Mouse (Mus musculus): ENCODE results near the gene Mars2. TPM values are rescaled to one million over a fixed set of nuclear protein-coding genes. Genes with fewer than 3 reads are reported as not detected.
A peak's percentile ranks its signal among the peaks of the same experiment; 100 is the strongest.

Gene Mars2
- polyA plus RNA-seq, 1 experiment from 2014 or later, result 2.8 TPM

- H3K4me1 ChIP-seq (ENCODE audit: control insufficient read depth, insufficient read depth, low read length), result peaks cover 2% of the 10 kb centered on the region; the same call in 1 of the 2 replicates
- H3K27me3 ChIP-seq (ENCODE audit: control insufficient read depth, insufficient read depth, low read length), result no peaks in the 10 kb centered on the region
- DNase-seq (ENCODE audit: low spot score, missing footprints), result peak; percentile 64
- H3K9ac ChIP-seq (ENCODE audit: low read length), result no peak overlapping the region
- no peaks in the 10 kb centered on the region for H3K36me3 ChIP-seq (ENCODE audit: control insufficient read depth, insufficient read depth, low read length)
- ATAC-seq (ENCODE audit: low FRiP score), result no peak
- H3K4me2 ChIP-seq, result no peak overlapping the region
- H3K9me3 ChIP-seq (ENCODE audit: control insufficient read depth, low read length), result no peaks in the 10 kb centered on the region
- no peak overlapping the region for H3K4me3 ChIP-seq (ENCODE audit: low read depth, low read length)
- WGBS, result 87% methylated on average over 8 of the region's 8 CpGs
- no peak overlapping the region for H3K27ac ChIP-seq (ENCODE audit: low read depth, low read length)
These were observed 8.6 kb upstream of the Mars2 start for GRCm38 (mm10) chr1:55228256-55228884.

- Histone ChIP-seq H3K27me3 (ENCODE audit: control insufficient read depth, insufficient read depth, low read length) (no peaks in the 10 kb centered on the region), H3K36me3 (ENCODE audit: control insufficient read depth, insufficient read depth, low read length) (no peaks in the 10 kb centered on the region), H3K27ac (ENCODE audit: low read depth, low read length) (no peak overlapping the region), H3K9me3 (ENCODE audit: control insufficient read depth, low read length) (no peaks in the 10 kb centered on the region), H3K4me3 (ENCODE audit: low read depth, low read length) (no peak overlapping the region), H3K9ac (ENCODE audit: low read length) (no peak overlapping the region), H3K4me2 (no peak overlapping the region), H3K4me1 (ENCODE audit: control insufficient read depth, insufficient read depth, low read length) (peaks cover 13% of the 10 kb centered on the region)
- WGBS, result 50% methylated on average over 16 of the region's 16 CpGs
- DNase-seq (ENCODE audit: low spot score, missing footprints), result no peak
- ATAC-seq (ENCODE audit: low FRiP score), result no peak
These were observed 2.0 kb upstream of the Mars2 start for GRCm38 (mm10) chr1:55234910-55235520.

- Histone ChIP-seq H3K27me3 (ENCODE audit: control insufficient read depth, insufficient read depth, low read length) (no peaks in the 10 kb centered on the region), H3K9me3 (ENCODE audit: control insufficient read depth, low read length) (no peaks in the 10 kb centered on the region), H3K36me3 (ENCODE audit: control insufficient read depth, insufficient read depth, low read length) (no peaks in the 10 kb centered on the region), H3K9ac (ENCODE audit: low read length) (peak overlapping the region; percentile 48; the same call in 1 of the 2 replicates), H3K27ac (ENCODE audit: low read depth, low read length) (no peak overlapping the region), H3K4me2 (peak overlapping the region; percentile 81), H3K4me3 (ENCODE audit: low read depth, low read length) (peak overlapping the region; percentile 66), H3K4me1 (ENCODE audit: control insufficient read depth, insufficient read depth, low read length) (peaks cover 13% of the 10 kb centered on the region)
- DNase-seq (ENCODE audit: low spot score, missing footprints) (no peak), ATAC-seq (ENCODE audit: low FRiP score) (no peak)
- WGBS, result 42% methylated on average over 5 of the region's 5 CpGs
These were observed 490 bp upstream of the Mars2 start for GRCm38 (mm10) chr1:55236487-55236886.

DNA sequence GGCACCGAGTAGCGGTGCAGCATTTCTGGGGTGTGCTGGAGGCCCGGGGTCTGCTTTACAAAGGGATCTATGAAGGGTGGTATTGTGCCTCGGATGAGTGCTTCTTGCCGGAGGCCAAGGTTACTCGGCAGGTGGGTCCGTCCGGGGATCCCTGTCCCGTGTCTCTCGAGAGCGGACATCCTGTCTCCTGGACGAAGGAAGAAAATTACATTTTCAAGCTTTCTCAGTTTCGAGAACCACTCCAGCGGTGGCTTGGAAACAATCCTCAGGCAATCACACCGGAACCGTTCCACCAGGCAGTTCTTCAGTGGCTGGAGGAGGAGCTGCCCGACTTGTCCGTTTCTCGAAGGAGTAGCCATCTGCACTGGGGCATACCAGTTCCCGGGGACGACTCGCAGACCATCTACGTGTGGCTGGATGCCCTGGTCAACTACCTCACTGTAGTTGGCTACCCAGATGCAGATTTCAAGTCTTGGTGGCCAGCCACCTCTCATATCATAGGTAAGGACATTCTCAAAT lies 725 bp downstream of the Mars2 start:
- H3K9ac ChIP-seq (ENCODE audit: low read length), result peak overlapping the region; percentile 70
- peaks cover 13% of the 10 kb centered on the region for H3K4me1 ChIP-seq (ENCODE audit: control insufficient read depth, insufficient read depth, low read length)
- H3K27ac ChIP-seq (ENCODE audit: low read depth, low read length), result no peak overlapping the region
- peak overlapping the region; percentile 66 for H3K4me3 ChIP-seq (ENCODE audit: low read depth, low read length)
- peak; percentile 92 for DNase-seq (ENCODE audit: low spot score, missing footprints)
- under 1% methylated on average over 23 of the region's 23 CpGs for WGBS
- H3K36me3 ChIP-seq (ENCODE audit: control insufficient read depth, insufficient read depth, low read length), result no peaks in the 10 kb centered on the region; the same call in 1 of the 2 replicates
- no peaks in the 10 kb centered on the region for H3K27me3 ChIP-seq (ENCODE audit: control insufficient read depth, insufficient read depth, low read length)
- 0 out of 2 replicates have a peak, but pooled peaks have one; percentile 6 for ATAC-seq (ENCODE audit: low FRiP score)
- no peaks in the 10 kb centered on the region for H3K9me3 ChIP-seq (ENCODE audit: control insufficient read depth, low read length)
- H3K4me2 ChIP-seq, result peak overlapping the region; percentile 81

DNA sequence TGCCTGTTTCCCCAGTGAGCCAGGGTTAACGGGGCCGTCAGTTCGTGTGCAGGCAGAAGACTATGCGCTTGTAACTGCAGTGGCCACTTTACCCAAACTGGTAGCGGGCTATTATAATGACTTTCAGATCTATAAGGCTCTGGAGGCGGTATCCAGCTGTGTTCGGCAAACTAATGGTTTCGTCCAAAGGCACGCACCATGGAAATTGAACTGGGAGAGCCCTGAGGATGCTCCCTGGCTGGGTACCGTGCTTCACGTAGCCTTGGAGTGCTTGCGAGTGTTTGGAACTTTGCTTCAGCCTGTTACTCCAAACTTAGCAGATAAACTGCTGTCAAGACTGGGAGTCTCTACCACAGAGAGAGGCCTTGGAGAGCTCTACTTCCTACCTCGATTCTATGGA lies 1.5 kb downstream of the Mars2 start:
- H3K36me3 ChIP-seq (ENCODE audit: control insufficient read depth, insufficient read depth, low read length), result no peaks in the 10 kb centered on the region; the same call in 1 of the 2 replicates
- H3K9me3 ChIP-seq (ENCODE audit: control insufficient read depth, low read length), result no peaks in the 10 kb centered on the region
- no peak overlapping the region for H3K27ac ChIP-seq (ENCODE audit: low read depth, low read length)
- H3K4me3 ChIP-seq (ENCODE audit: low read depth, low read length), result peak overlapping the region; percentile 66
- H3K27me3 ChIP-seq (ENCODE audit: control insufficient read depth, insufficient read depth, low read length), result no peaks in the 10 kb centered on the region
- ATAC-seq (ENCODE audit: low FRiP score) (no peak), DNase-seq (ENCODE audit: low spot score, missing footprints) (no peak)
- H3K4me2 ChIP-seq, result peak overlapping the region; percentile 81
- H3K9ac ChIP-seq (ENCODE audit: low read length), result peak overlapping the region; percentile 70
- H3K4me1 ChIP-seq (ENCODE audit: control insufficient read depth, insufficient read depth, low read length), result peaks cover 13% of the 10 kb centered on the region
- 35% methylated on average over 13 of the region's 13 CpGs for WGBS

- ATAC-seq (ENCODE audit: low FRiP score) (no peak), DNase-seq (ENCODE audit: low spot score, missing footprints) (peak; percentile 94)
- no peak overlapping the region for H3K9ac ChIP-seq (ENCODE audit: low read length)
- no peak overlapping the region for H3K27ac ChIP-seq (ENCODE audit: low read depth, low read length)
- H3K4me2 ChIP-seq, result peak overlapping the region; percentile 81
- no peaks in the 10 kb centered on the region for H3K9me3 ChIP-seq (ENCODE audit: control insufficient read depth, low read length)
- H3K27me3 ChIP-seq (ENCODE audit: control insufficient read depth, insufficient read depth, low read length), result no peaks in the 10 kb centered on the region
- 5% methylated on average over 1 of the region's 1 CpGs for WGBS
- no peaks in the 10 kb centered on the region; the same call in 1 of the 2 replicates for H3K36me3 ChIP-seq (ENCODE audit: control insufficient read depth, insufficient read depth, low read length)
- no peak overlapping the region for H3K4me3 ChIP-seq (ENCODE audit: low read depth, low read length)
- peaks cover 13% of the 10 kb centered on the region for H3K4me1 ChIP-seq (ENCODE audit: control insufficient read depth, insufficient read depth, low read length)
These were observed 2.3 kb downstream of the Mars2 start for GRCm38 (mm10) chr1:55239237-55239636.

DNA sequence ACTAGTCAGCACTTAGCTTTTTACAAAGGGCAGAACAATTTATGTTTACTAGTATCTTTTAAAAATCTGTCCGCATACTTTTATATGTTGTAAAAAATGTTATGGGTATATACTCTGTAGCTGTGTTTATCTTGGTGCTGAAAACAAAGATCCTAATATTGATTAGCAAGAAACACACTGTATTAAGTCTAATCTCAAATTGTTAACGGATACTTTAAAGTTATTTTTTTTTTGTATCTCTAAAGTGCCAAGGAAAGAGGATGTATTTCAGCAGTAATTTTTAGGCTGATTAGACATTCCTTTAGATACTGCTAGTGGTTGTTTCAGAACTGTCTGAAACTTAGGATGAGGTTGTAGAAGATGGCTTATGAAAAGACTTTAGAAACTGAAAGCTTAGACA lies 9.4 kb downstream of the Mars2 start:
- H3K4me2 ChIP-seq, result no peak overlapping the region
- H3K4me3 ChIP-seq (ENCODE audit: low read depth, low read length), result no peak overlapping the region
- no peaks in the 10 kb centered on the region for H3K4me1 ChIP-seq (ENCODE audit: control insufficient read depth, insufficient read depth, low read length)
- no peaks in the 10 kb centered on the region for H3K9me3 ChIP-seq (ENCODE audit: control insufficient read depth, low read length)
- no peak overlapping the region for H3K27ac ChIP-seq (ENCODE audit: low read depth, low read length)
- no peaks in the 10 kb centered on the region; the same call in 1 of the 2 replicates for H3K36me3 ChIP-seq (ENCODE audit: control insufficient read depth, insufficient read depth, low read length)
- no peaks in the 10 kb centered on the region for H3K27me3 ChIP-seq (ENCODE audit: control insufficient read depth, insufficient read depth, low read length)
- DNase-seq (ENCODE audit: low spot score, missing footprints) (no peak), ATAC-seq (ENCODE audit: low FRiP score) (no peak)
- H3K9ac ChIP-seq (ENCODE audit: low read length), result no peak overlapping the region
- WGBS, result 88% methylated on average over 2 of the region's 2 CpGs

DNA sequence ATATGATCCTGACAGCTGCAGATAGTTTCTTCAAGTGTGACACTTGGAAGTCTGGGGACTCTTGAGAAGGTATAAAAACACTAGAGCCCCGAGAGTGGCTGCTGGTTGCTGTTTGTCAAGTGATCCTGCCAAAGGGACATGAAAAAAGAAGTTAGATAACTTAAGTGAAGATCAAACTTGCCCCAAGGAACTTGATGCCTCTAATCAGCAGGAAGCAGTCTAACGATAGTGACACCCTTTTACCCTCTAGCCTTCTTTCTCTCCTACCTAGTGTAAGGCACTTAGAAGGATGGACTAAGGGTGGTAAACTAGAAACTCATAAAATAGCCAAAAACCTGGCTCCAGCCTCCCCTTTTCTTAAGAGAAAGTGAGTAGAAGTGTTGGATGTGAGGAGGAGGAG lies 27.4 kb downstream of the Mars2 start:
- DNase-seq (ENCODE audit: low spot score, missing footprints) (no peak), ATAC-seq (ENCODE audit: low FRiP score) (no peak)
- Histone ChIP-seq H3K4me1 (ENCODE audit: control insufficient read depth, insufficient read depth, low read length) (no peaks in the 10 kb centered on the region), H3K27me3 (ENCODE audit: control insufficient read depth, insufficient read depth, low read length) (no peaks in the 10 kb centered on the region), H3K27ac (ENCODE audit: low read depth, low read length) (no peak overlapping the region), H3K36me3 (ENCODE audit: control insufficient read depth, insufficient read depth, low read length) (no peaks in the 10 kb centered on the region), H3K4me3 (ENCODE audit: low read depth, low read length) (no peak overlapping the region), H3K4me2 (no peak overlapping the region), H3K9ac (ENCODE audit: low read length) (no peak overlapping the region), H3K9me3 (ENCODE audit: control insufficient read depth, low read length) (no peaks in the 10 kb centered on the region)
- 72% methylated on average over 2 of the region's 2 CpGs for WGBS

GRCm38 (mm10) chr1:55265447-55265846 lies 28.5 kb downstream of the Mars2 start:
- 71% methylated on average over 2 of the region's 2 CpGs for WGBS
- H3K4me3 ChIP-seq (ENCODE audit: low read depth, low read length), result no peak overlapping the region

More at GRCm38 (mm10) chr1:55265447-55265846, 28.5 kb downstream of the Mars2 start:
- DNase-seq (ENCODE audit: low spot score, missing footprints) (no peak), ATAC-seq (ENCODE audit: low FRiP score) (no peak)
- no peak overlapping the region for H3K27ac ChIP-seq (ENCODE audit: low read depth, low read length)
- H3K36me3 ChIP-seq (ENCODE audit: control insufficient read depth, insufficient read depth, low read length), result no peaks in the 10 kb centered on the region
- H3K4me2 ChIP-seq, result no peak overlapping the region
- H3K9ac ChIP-seq (ENCODE audit: low read length), result no peak overlapping the region
- no peaks in the 10 kb centered on the region for H3K4me1 ChIP-seq (ENCODE audit: control insufficient read depth, insufficient read depth, low read length)
- no peaks in the 10 kb centered on the region for H3K9me3 ChIP-seq (ENCODE audit: control insufficient read depth, low read length)
- H3K27me3 ChIP-seq (ENCODE audit: control insufficient read depth, insufficient read depth, low read length), result no peaks in the 10 kb centered on the region

Data from midbrain, embryonic 11.5 days (tissue).